Mouse (Mus musculus) c-Kit-positive CD71-positive TER-119-positive erythroid progenitor cells, embryonic 14.5 days (primary cell): ENCODE data around the gene Mamdc2.
A peak's percentile ranks its signal among the peaks of the same experiment; 100 is the strongest.

ENCODE experiments used
- DNase-seq: peaks from one replicate; pipeline ENCODE4 v3.0.0-alpha.2; 2013; ENCODE audit warnings: low spot score

Mamdc2 gene

GRCm38 (mm10) chr19:23274054-23274724 is 174.1 kb downstream of the Mamdc2 start:
- DNase-seq: no peak

- peak; percentile 82 for DNase-seq
Measured at GRCm38 (mm10) chr19:23273355-23274053, 174.7 kb downstream of the Mamdc2 start, which contains the start of gene Smc5. Smc5 (minus strand) TSS chr19:23273897.

- no peak for DNase-seq
Measured at GRCm38 (mm10) chr19:23256771-23257170, 191.5 kb downstream of the Mamdc2 start.
